Mouse (Mus musculus): ENCODE results near the gene Gm42417.

Gene Gm42417

GRCm38 (mm10) chr1:36539186-36539585, at the start of gene Gm42417:
Gm42417 (minus strand) TSS chr1:36539429.
- DNase-seq (ENCODE audit: extremely low spot score, low spot score), result no peak

DNA sequence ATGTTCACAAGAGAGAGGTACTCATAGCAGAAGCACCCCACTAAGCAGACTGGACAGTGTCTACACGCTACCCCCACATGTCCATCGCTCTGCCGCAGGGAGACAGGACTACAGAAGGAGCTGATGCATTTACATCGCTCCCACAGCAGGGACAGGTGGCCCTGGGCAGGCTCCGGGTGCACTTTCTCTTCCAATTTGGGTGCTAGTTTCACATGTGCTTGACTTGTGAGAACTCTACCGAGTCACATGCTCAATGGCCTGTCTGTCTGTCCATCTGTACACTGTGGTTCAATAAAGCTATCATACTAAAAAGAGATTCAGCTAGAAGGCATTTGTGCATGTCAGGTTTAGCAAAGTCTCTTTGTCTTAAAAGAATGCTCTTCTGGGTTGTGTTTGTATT, 48.6 kb upstream of the Gm42417 start:
- no peak for DNase-seq (ENCODE audit: extremely low spot score, low spot score)

DNA sequence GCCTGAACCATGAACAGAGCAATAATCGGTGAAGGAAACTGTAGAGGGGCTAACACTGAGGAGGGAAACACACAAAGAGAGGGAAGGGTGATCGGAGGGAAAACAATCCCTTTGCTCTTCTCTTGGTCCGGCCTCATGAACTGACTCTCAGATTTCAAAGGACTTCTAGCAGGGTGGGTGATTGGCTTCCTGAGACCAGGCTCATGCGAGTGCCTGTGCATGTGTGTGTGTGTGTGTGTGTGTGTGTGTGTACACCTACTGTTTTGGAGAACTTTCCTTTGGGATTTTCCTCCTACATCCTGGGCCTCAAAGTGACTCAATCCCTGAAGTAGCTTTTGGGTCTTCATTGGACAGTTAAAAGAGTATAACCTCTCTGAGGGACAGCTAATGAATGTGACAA, 47.1 kb upstream of the Gm42417 start:
- DNase-seq (ENCODE audit: extremely low spot score, low spot score), result no peak

- DNase-seq (ENCODE audit: extremely low spot score, low spot score), result no peak
Measured at GRCm38 (mm10) chr1:36583408-36584116, 44.3 kb upstream of the Gm42417 start.

- no peak for DNase-seq (ENCODE audit: extremely low spot score, low spot score)
Measured at GRCm38 (mm10) chr1:36582211-36582610, 43.0 kb upstream of the Gm42417 start.

- no peak for DNase-seq (ENCODE audit: extremely low spot score, low spot score)
Measured at GRCm38 (mm10) chr1:36581260-36581659, 42.0 kb upstream of the Gm42417 start.

DNA sequence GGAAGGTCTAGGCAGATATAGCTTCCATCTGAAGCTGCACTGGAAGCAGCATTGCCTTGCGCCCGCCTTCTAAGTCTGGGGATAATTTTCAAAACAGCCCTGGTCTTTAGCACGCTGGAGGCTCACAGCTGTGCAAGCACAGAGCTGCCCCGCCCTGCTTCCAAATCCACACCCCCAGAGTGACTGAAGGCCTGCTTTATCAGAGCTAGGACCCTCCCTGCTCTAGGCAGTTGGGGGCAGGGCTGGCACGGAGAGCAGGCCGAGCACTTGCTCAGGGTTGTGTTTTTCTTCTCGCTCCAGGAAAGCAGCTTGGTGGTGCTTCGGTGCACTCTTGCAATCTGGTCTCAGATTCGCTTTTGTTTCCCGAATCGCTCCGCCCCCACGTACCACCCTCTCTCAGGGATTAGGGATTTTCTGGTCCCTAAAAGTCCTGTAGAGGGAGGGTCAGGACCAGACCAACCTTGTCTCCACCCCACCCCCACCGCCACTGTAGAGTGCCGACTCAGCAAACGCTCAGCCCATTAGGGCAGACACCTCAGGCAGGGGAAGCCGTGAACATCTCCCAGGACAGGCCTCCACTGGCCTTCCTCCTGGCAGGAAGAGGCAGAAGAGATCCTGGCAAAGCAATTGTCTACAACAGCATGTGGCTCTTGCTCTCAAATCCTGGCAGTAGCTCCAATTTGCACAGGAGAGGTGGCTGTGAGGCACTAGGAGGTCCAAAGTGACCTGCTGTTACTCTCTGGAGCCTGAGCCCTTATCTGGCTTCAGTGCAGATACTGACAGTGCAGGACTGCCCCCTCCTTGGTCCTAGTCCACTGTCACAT, 41.4 kb upstream of the Gm42417 start:
- peak; percentile 72 for DNase-seq (ENCODE audit: extremely low spot score, low spot score)

DNA sequence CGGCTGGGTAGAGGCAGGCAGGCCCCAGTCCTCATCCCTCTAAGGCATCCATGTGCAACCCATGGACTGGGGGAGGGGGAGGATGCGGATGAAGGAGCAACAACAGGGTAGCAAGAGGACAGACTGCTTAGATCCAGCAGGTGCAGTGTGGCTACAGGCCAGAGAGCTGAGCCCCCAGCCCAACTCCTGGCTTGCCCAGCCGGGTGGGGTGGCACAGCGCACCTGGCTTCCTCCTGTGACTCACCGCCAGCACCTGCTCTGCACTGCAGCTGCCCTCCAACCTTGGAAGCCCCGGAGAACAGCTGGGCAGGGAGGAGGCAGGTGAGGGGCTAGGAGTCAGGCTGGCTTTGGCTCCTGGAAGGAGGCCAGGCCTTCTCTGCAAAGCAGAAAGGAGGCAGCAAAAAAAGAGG, 40.8 kb upstream of the Gm42417 start:
- no peak for DNase-seq (ENCODE audit: extremely low spot score, low spot score)

DNA sequence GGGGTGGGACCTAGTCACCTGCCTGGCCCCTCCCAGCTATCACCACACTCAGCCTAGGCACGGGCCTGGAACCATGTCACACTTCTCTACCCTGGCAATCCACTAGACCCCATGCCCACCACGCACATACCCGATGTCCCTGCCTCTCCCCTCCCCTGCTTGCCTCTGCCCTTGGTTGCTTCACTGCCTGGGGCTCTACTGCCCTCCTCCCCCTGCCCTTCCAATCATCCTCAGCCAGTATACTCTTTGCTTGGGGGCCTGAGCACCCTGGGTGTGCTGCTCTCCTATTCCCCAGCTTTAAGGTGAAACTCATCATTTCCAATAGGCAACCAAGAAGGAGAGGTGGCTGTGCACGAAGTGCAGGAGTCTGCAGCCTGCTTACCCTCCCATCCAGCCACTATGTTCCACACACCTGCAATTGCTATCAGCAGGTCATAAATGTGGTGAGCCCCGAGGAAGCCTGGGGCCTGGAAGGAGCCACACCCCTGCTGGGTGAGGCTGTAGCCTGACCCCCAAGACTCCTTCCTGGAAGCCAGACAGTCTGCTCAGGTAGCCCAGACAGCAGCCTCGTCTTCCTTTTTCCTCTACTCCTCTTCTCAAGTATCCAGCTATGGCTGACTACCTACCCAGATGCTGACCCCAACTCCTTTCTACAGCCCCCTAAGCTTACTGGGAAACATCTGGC, 37.9 kb upstream of the Gm42417 start:
- DNase-seq (ENCODE audit: extremely low spot score, low spot score), result no peak

GRCm38 (mm10) chr1:36575347-36575746, 36.1 kb upstream of the Gm42417 start:
- no peak for DNase-seq (ENCODE audit: extremely low spot score, low spot score)

GRCm38 (mm10) chr1:36574196-36574955, 35.1 kb upstream of the Gm42417 start:
- no peak for DNase-seq (ENCODE audit: extremely low spot score, low spot score)

DNA sequence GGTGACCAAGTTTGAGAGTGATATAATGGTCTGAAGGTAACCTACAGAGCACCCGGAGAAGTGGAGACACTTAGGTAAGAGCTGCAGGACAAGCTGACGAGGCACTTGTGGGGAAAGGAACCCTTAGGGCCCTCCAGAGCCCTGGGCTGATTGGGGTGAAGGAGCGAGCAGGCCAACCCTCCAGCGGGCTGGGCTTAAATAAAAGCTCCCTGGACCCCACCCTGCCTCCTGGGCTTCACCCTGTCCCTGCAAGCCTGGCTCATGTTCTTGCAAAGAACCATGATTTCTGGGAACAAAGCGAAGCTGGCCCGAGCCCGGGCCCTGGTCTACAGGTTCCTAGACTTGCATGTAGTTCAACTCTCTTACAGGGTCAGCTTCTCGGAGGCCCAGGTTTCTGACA, 34.3 kb upstream of the Gm42417 start:
- DNase-seq (ENCODE audit: extremely low spot score, low spot score), result no peak

GRCm38 (mm10) chr1:36572709-36573108, 33.5 kb upstream of the Gm42417 start:
- no peak for DNase-seq (ENCODE audit: extremely low spot score, low spot score)

GRCm38 (mm10) chr1:36572140-36572700, 33.0 kb upstream of the Gm42417 start:
- DNase-seq (ENCODE audit: extremely low spot score, low spot score), result no peak

GRCm38 (mm10) chr1:36571627-36572026, 32.4 kb upstream of the Gm42417 start:
- DNase-seq (ENCODE audit: extremely low spot score, low spot score), result no peak

GRCm38 (mm10) chr1:36570320-36570719, 31.1 kb upstream of the Gm42417 start:
- no peak for DNase-seq (ENCODE audit: extremely low spot score, low spot score)

DNA sequence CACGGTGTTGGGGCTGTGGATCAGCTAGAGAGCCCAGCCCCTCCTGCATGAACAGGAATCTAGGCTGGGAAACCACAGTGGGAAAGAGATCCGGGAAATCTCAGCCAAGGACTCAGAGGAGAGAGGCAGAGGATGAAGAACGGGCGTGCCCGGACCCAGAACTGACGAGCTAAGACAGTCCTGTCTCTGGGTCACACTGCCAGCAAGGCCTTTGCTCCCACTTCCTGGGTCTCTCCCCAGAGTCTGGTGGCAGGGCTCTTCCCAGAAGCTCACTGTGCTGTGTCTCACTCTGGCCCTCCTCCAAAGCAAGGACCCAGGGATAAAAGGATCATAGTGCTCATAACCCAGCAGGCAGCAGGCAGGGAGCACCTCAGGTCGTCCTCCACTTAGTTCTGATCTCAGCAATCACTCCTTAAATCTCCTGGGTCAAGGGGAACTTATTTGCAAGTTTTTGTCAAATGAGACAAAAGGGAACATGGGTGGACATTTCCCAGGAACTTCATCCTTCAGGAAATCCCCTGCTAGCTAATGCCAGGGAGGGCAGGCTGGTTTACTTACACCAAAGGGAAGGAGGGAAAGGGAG, 30.6 kb upstream of the Gm42417 start:
- no peak for DNase-seq (ENCODE audit: extremely low spot score, low spot score)

DNA sequence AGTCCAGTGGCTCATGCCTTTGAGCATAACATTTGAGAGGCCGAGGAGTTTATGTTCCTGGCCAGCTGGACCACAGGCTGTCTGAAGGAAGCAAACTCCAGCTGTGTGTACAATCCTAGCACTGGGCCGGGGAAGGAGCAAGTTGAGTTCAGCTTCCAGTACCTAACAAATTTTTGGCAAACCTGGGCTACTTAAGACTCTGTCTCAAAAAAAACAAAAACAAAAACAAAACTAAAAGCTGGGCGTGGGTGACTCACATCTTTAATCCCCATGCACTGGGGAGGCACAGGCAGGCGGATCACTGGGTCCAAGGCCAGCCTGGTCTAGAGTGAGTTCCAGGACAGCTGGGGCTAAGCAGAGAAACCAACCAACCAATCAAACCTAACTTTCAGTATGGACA, 29.5 kb upstream of the Gm42417 start:
- no peak for DNase-seq (ENCODE audit: extremely low spot score, low spot score)

- no peak for DNase-seq (ENCODE audit: extremely low spot score, low spot score)
Measured at GRCm38 (mm10) chr1:36567818-36568603, 28.8 kb upstream of the Gm42417 start.

- no peak for DNase-seq (ENCODE audit: extremely low spot score, low spot score)
Measured at GRCm38 (mm10) chr1:36566425-36566824, 27.2 kb upstream of the Gm42417 start.
